Mouse (Mus musculus): Measurements from ENCODE around the gene Defb19. TPM values are rescaled to one million over a fixed set of nuclear protein-coding genes. Genes with fewer than 3 reads are reported as not detected.

The Defb19 gene
- total RNA-seq, 2 experiments from 2014 or later, result not detected

Other genes starting within 250 kb of the Defb19 start
- gene Rbck1, start 247.7 kb downstream of the Defb19 start, total RNA-seq (2015; ENCODE audit: low replicate concordance), result 53.0 and 64.6 TPM in 2 replicates
- gene Rbck1, start 247.7 kb downstream of the Defb19 start, total RNA-seq (2017; ENCODE audit: low replicate concordance), result 20.3 and 35.2 TPM in 2 replicates
- not detected in 2 replicates for gene Trib3, start 236.3 kb downstream of the Defb19 start, total RNA-seq (2015; ENCODE audit: low replicate concordance)
- 3.1 TPM in 1 of 2 replicates, not detected in the other for gene Trib3, start 236.3 kb downstream of the Defb19 start, total RNA-seq (2017; ENCODE audit: low replicate concordance)
- not detected in 2 replicates for gene Nrsn2, start 203.7 kb downstream of the Defb19 start, total RNA-seq (2015; ENCODE audit: low replicate concordance)
- gene Nrsn2, start 203.7 kb downstream of the Defb19 start, total RNA-seq (2017; ENCODE audit: low replicate concordance), result not detected in 2 replicates
- 4.0 and 4.2 TPM in 2 replicates for gene Sox12, start 182.2 kb downstream of the Defb19 start, total RNA-seq (2015; ENCODE audit: low replicate concordance)
- 0.39 and 0.83 TPM in 2 replicates for gene Sox12, start 182.2 kb downstream of the Defb19 start, total RNA-seq (2017; ENCODE audit: low replicate concordance)
- gene Zcchc3, start 165.3 kb downstream of the Defb19 start, total RNA-seq (2015; ENCODE audit: low replicate concordance), result 6.8 and 9.6 TPM in 2 replicates
- gene Zcchc3, start 165.3 kb downstream of the Defb19 start, total RNA-seq (2017; ENCODE audit: low replicate concordance), result 4.9 and 5.4 TPM in 2 replicates
- gene 6820408C15Rik, start 164.7 kb downstream of the Defb19 start, total RNA-seq (2015; ENCODE audit: low replicate concordance), result not detected in 2 replicates
- 1.0 TPM in 1 of 2 replicates, not detected in the other for gene 6820408C15Rik, start 164.7 kb downstream of the Defb19 start, total RNA-seq (2017; ENCODE audit: low replicate concordance)
- not detected in 2 replicates for gene Defb23, start 115.7 kb downstream of the Defb19 start, total RNA-seq (2015; ENCODE audit: low replicate concordance)
- gene Defb23, start 115.7 kb downstream of the Defb19 start, total RNA-seq (2017; ENCODE audit: low replicate concordance), result not detected in 2 replicates
- gene Defb20, start 103.2 kb downstream of the Defb19 start, total RNA-seq (2015; ENCODE audit: low replicate concordance), result not detected in 2 replicates
- not detected in 2 replicates for gene Defb20, start 103.2 kb downstream of the Defb19 start, total RNA-seq (2017; ENCODE audit: low replicate concordance)
- not detected in 2 replicates for gene Defb22, start 90.2 kb downstream of the Defb19 start, total RNA-seq (2015; ENCODE audit: low replicate concordance)
- not detected in 2 replicates for gene Defb22, start 90.2 kb downstream of the Defb19 start, total RNA-seq (2017; ENCODE audit: low replicate concordance)
- gene Defb26, start 68.6 kb downstream of the Defb19 start, total RNA-seq (2015; ENCODE audit: low replicate concordance), result not detected in 2 replicates
- gene Defb26, start 68.6 kb downstream of the Defb19 start, total RNA-seq (2017; ENCODE audit: low replicate concordance), result not detected in 2 replicates
- gene Defb28, start 62.1 kb downstream of the Defb19 start, total RNA-seq (2015; ENCODE audit: low replicate concordance), result not detected in 2 replicates
- not detected in 2 replicates for gene Defb28, start 62.1 kb downstream of the Defb19 start, total RNA-seq (2017; ENCODE audit: low replicate concordance)
- not detected in 2 replicates for gene Defb29, start 40.2 kb downstream of the Defb19 start, total RNA-seq (2015; ENCODE audit: low replicate concordance)
- not detected in 2 replicates for gene Defb29, start 40.2 kb downstream of the Defb19 start, total RNA-seq (2017; ENCODE audit: low replicate concordance)
- not detected in 2 replicates for gene Gm17416, start 11.0 kb downstream of the Defb19 start, total RNA-seq (2015; ENCODE audit: low replicate concordance)
- gene Gm17416, start 11.0 kb downstream of the Defb19 start, total RNA-seq (2017; ENCODE audit: low replicate concordance), result not detected in 2 replicates
- gene Defb21, start 7.6 kb downstream of the Defb19 start, total RNA-seq (2015; ENCODE audit: low replicate concordance), result not detected in 2 replicates
- not detected in 2 replicates for gene Defb21, start 7.6 kb downstream of the Defb19 start, total RNA-seq (2017; ENCODE audit: low replicate concordance)
- gene Defb45, start 19.1 kb upstream of the Defb19 start, total RNA-seq (2015; ENCODE audit: low replicate concordance), result not detected in 2 replicates
- not detected in 2 replicates for gene Defb45, start 19.1 kb upstream of the Defb19 start, total RNA-seq (2017; ENCODE audit: low replicate concordance)
- not detected in 2 replicates for gene Defb36, start 24.0 kb upstream of the Defb19 start, total RNA-seq (2015; ENCODE audit: low replicate concordance)
- gene Defb36, start 24.0 kb upstream of the Defb19 start, total RNA-seq (2017; ENCODE audit: low replicate concordance), result not detected in 2 replicates
- gene Defb25, start 42.7 kb upstream of the Defb19 start, total RNA-seq (2015; ENCODE audit: low replicate concordance), result not detected in 2 replicates
- gene Defb25, start 42.7 kb upstream of the Defb19 start, total RNA-seq (2017; ENCODE audit: low replicate concordance), result not detected in 2 replicates
- gene Rem1, start 46.6 kb upstream of the Defb19 start, total RNA-seq (2015; ENCODE audit: low replicate concordance), result 2.9 TPM in 1 of 2 replicates, not detected in the other
- gene Rem1, start 46.6 kb upstream of the Defb19 start, total RNA-seq (2017; ENCODE audit: low replicate concordance), result not detected in 2 replicates
- gene H13, start 89.1 kb upstream of the Defb19 start, total RNA-seq (2015; ENCODE audit: low replicate concordance), result 17.7 and 24.7 TPM in 2 replicates
- gene H13, start 89.1 kb upstream of the Defb19 start, total RNA-seq (2017; ENCODE audit: low replicate concordance), result 11.6 and 13.2 TPM in 2 replicates
- not detected in 2 replicates for gene Mcts2, start 106.7 kb upstream of the Defb19 start, total RNA-seq (2015; ENCODE audit: low replicate concordance)
- 1.7 TPM in 1 of 2 replicates, not detected in the other for gene Mcts2, start 106.7 kb upstream of the Defb19 start, total RNA-seq (2017; ENCODE audit: low replicate concordance)
- 1.3 and 17.3 TPM in 2 replicates for gene Id1, start 155.9 kb upstream of the Defb19 start, total RNA-seq (2015; ENCODE audit: low replicate concordance)
- gene Id1, start 155.9 kb upstream of the Defb19 start, total RNA-seq (2017; ENCODE audit: low replicate concordance), result 1.6 and 2.6 TPM in 2 replicates
- gene Cox4i2, start 173.9 kb upstream of the Defb19 start, total RNA-seq (2015; ENCODE audit: low replicate concordance), result 1.8 TPM in 1 of 2 replicates, not detected in the other
- not detected in 2 replicates for gene Cox4i2, start 173.9 kb upstream of the Defb19 start, total RNA-seq (2017; ENCODE audit: low replicate concordance)

All from erythroid progenitor cell, adult 5-6 weeks (primary cell).